Mouse (Mus musculus): ENCODE data around the gene Tgfbr3. TPM values are rescaled to one million over a fixed set of nuclear protein-coding genes. Genes with fewer than 3 reads are reported as not detected.

The Tgfbr3 gene
- polyA plus RNA-seq, 1 experiment, result not detected

DNA sequence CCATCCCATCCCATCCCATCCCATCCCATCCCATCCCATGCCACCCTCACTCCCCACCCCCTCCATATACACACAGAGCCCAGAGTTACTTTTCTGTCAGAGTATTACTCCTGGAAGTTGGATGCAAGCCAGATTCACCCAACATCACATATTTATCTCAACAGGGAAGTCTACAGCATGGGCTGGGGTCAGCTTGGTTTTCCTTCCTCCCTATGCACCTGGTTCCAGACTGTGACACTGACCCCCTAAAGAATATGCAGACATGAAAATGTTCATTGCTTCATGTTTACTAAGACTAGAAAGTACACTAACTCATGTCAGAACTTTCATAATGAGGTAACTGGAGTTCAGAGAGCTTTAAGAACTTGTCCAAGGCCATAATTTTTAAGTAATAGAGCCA is 142.0 kb downstream of the Tgfbr3 start:
- Histone ChIP-seq H3K4me1 (ENCODE audit: control insufficient read depth, insufficient read depth, low read length) (peaks cover 7% of the 10 kb centered on the region; the same call in 1 of the 2 replicates), H3K4me3 (ENCODE audit: insufficient read depth, low read depth, low read length) (no peak overlapping the region), H3K27ac (ENCODE audit: insufficient read depth, low read depth, low read length) (no peak overlapping the region)
- TF ChIP-seq POLR2A (IDR thresholded peaks at IDR 0.05; ENCODE audit: insufficient read depth, low read depth, low read length), result no peak

GRCm38 (mm10) chr5:107146111-107146616 is 143.3 kb downstream of the Tgfbr3 start:
- Histone ChIP-seq H3K4me1 (ENCODE audit: control insufficient read depth, insufficient read depth, low read length) (peaks cover 3% of the 10 kb centered on the region; the same call in 1 of the 2 replicates), H3K4me3 (ENCODE audit: insufficient read depth, low read depth, low read length) (no peak overlapping the region), H3K27ac (ENCODE audit: insufficient read depth, low read depth, low read length) (no peak overlapping the region)
- TF ChIP-seq POLR2A (IDR thresholded peaks at IDR 0.05; ENCODE audit: insufficient read depth, low read depth, low read length), result no peak
- TF ChIP-seq CTCF (IDR thresholded peaks at IDR 0.05; ENCODE audit: insufficient read depth, low read depth, low read length), result no peak
- WGBS, result 75% methylated on average over 11 of the region's 11 CpGs

DNA sequence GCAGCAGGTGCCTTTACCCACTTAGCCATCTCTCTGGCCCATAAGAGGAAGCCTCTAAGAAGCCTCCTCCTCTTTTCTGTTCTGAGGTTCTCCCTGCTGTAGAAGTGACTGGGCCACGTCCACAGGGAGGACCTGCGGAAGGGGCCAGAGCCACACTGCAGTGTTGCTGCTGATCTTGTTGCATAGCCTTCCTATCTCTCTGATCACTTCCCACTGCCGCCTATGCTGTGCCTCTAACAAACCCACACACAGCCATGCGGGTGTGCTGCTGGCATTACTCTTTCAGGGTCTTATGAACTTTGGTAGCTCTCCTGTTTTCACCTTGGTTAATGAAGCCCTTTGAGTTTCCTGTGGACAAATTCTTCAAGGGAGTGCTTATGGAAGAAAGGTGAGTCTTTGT is 144.3 kb downstream of the Tgfbr3 start:
- no peak overlapping the region for H3K27ac ChIP-seq (ENCODE audit: insufficient read depth, low read depth, low read length)
- peaks cover 2% of the 10 kb centered on the region; the same call in 1 of the 2 replicates for H3K4me1 ChIP-seq (ENCODE audit: control insufficient read depth, insufficient read depth, low read length)
- TF ChIP-seq CTCF (IDR thresholded peaks at IDR 0.05; ENCODE audit: insufficient read depth, low read depth, low read length) (no peak), POLR2A (IDR thresholded peaks at IDR 0.05; ENCODE audit: insufficient read depth, low read depth, low read length) (no peak)
- WGBS, result 95% methylated on average over 4 of the region's 4 CpGs
- no peak overlapping the region for H3K4me3 ChIP-seq (ENCODE audit: insufficient read depth, low read depth, low read length)

DNA sequence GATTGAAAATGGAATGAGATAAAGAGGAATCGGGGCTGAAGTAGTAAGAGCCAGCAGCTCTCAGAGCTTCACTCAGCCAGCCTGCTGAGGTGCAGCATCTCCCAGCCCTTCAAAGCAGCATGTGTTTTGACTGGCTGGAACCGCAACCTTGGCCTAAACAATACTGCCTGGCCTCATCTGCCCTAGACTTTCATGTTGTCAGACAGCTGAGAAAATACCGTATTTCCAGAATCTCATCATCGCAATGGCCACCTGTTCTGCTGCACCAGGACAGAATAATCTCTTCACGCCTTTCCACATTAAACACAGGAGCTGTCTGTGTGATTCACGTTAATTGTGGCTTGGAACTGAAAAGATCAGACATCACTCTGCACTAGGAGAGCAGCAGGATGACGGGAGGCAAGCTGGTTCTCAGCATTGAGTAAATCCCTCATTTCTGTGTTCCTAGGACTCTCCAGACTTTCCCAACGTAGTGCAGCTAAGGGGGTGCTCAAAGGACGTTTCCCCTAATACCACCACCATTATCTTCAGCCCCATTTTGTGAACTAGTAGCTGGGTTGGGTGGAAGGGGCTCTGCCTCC is 145.1 kb downstream of the Tgfbr3 start:
- Histone ChIP-seq H3K4me3 (ENCODE audit: insufficient read depth, low read depth, low read length) (no peak overlapping the region), H3K4me1 (ENCODE audit: control insufficient read depth, insufficient read depth, low read length) (peaks cover 2% of the 10 kb centered on the region; the same call in 1 of the 2 replicates), H3K27ac (ENCODE audit: insufficient read depth, low read depth, low read length) (no peak overlapping the region)
- no peak for TF ChIP-seq CTCF (IDR thresholded peaks at IDR 0.05; ENCODE audit: insufficient read depth, low read depth, low read length)
- TF ChIP-seq POLR2A (IDR thresholded peaks at IDR 0.05; ENCODE audit: insufficient read depth, low read depth, low read length), result no peak
- 65% methylated on average over 9 of the region's 9 CpGs for WGBS

DNA sequence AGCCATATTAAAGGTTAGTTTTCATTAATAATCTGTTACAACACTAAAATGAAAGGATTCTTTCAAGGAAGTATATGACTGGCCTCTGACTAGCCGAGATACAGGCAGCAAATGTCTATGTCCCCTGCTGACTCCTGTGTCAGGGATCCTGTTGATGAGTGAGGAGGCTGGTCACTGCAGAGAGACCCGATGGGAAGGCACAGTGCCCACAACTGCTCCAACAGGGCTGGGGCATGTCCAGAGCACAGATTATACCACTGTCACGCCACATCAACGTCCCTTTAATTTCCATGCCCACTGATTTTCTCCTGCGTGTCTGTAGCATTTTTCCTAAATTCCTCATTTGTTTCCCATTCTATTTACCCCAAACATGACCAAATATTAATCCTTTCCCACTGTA is 146.0 kb downstream of the Tgfbr3 start:
- Histone ChIP-seq H3K4me1 (ENCODE audit: control insufficient read depth, insufficient read depth, low read length) (peaks cover 2% of the 10 kb centered on the region; the same call in 1 of the 2 replicates), H3K4me3 (ENCODE audit: insufficient read depth, low read depth, low read length) (no peak overlapping the region), H3K27ac (ENCODE audit: insufficient read depth, low read depth, low read length) (no peak overlapping the region)
- WGBS, result 83% methylated on average over 5 of the region's 5 CpGs
- TF ChIP-seq CTCF (IDR thresholded peaks at IDR 0.05; ENCODE audit: insufficient read depth, low read depth, low read length) (no peak), POLR2A (IDR thresholded peaks at IDR 0.05; ENCODE audit: insufficient read depth, low read depth, low read length) (no peak)

DNA sequence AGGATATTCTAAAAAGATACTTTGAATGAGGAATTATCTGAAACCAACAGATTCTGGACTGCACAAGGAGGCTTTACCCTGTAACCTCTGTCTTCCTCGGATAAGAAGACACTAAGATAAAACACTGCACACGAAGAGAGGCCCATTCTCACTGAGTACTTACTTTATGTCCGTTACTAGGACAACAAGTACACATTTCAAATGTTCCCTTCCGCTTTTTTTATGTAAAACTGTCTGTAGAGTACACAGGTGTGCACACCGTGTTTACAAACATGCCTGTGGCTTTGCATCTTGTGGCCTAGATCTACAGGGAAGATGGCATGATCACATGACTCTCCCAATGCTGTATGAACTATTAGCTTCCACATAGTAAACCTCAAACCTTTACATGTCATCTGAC is 146.6 kb downstream of the Tgfbr3 start:
- Histone ChIP-seq H3K4me1 (ENCODE audit: control insufficient read depth, insufficient read depth, low read length) (no peaks in the 10 kb centered on the region), H3K4me3 (ENCODE audit: insufficient read depth, low read depth, low read length) (no peak overlapping the region), H3K27ac (ENCODE audit: insufficient read depth, low read depth, low read length) (no peak overlapping the region)
- TF ChIP-seq CTCF (IDR thresholded peaks at IDR 0.05; ENCODE audit: insufficient read depth, low read depth, low read length) (no peak), POLR2A (IDR thresholded peaks at IDR 0.05; ENCODE audit: insufficient read depth, low read depth, low read length) (no peak)
- WGBS, result 96% methylated on average over 5 of the region's 5 CpGs

DNA sequence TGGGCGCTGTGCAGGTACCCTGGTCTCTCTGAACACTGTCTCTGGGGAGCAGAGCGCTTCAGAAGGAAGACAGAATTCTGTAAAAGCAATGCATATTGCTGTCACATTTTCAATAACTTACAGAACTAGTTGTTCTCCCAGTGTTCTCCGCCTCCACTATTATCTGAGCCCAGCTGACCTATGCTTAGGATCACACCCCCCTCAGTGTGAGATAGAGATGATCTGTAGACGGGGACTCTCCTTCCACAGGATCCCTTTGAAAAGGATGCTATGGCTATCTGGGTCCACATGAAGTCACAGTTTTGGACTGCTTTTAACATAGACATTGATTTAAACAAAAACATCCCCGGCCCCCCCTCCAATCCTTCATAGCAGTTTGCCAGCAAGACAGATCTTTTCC is 148.1 kb downstream of the Tgfbr3 start:
- no peak overlapping the region for H3K4me3 ChIP-seq (ENCODE audit: insufficient read depth, low read depth, low read length)
- no peaks in the 10 kb centered on the region for H3K4me1 ChIP-seq (ENCODE audit: control insufficient read depth, insufficient read depth, low read length)
- WGBS, result 94% methylated on average over 5 of the region's 5 CpGs
- no peak overlapping the region for H3K27ac ChIP-seq (ENCODE audit: insufficient read depth, low read depth, low read length)
- TF ChIP-seq POLR2A (IDR thresholded peaks at IDR 0.05; ENCODE audit: insufficient read depth, low read depth, low read length) (no peak), CTCF (IDR thresholded peaks at IDR 0.05; ENCODE audit: insufficient read depth, low read depth, low read length) (no peak)

GRCm38 (mm10) chr5:107139800-107140651 is 149.4 kb downstream of the Tgfbr3 start:
- TF ChIP-seq CTCF (IDR thresholded peaks at IDR 0.05; ENCODE audit: insufficient read depth, low read depth, low read length) (no peak), POLR2A (IDR thresholded peaks at IDR 0.05; ENCODE audit: insufficient read depth, low read depth, low read length) (no peak)
- no peaks in the 10 kb centered on the region for H3K4me1 ChIP-seq (ENCODE audit: control insufficient read depth, insufficient read depth, low read length)
- WGBS, result 83% methylated on average over 11 of the region's 11 CpGs
- no peak overlapping the region for H3K4me3 ChIP-seq (ENCODE audit: insufficient read depth, low read depth, low read length)
- H3K27ac ChIP-seq (ENCODE audit: insufficient read depth, low read depth, low read length), result no peak overlapping the region

- no peaks in the 10 kb centered on the region for H3K4me1 ChIP-seq (ENCODE audit: control insufficient read depth, insufficient read depth, low read length)
- H3K4me3 ChIP-seq (ENCODE audit: insufficient read depth, low read depth, low read length), result no peak overlapping the region
- WGBS, result 98% methylated on average over 2 of the region's 2 CpGs
- H3K27ac ChIP-seq (ENCODE audit: insufficient read depth, low read depth, low read length), result no peak overlapping the region
- TF ChIP-seq CTCF (IDR thresholded peaks at IDR 0.05; ENCODE audit: insufficient read depth, low read depth, low read length), result no peak
- no peak for TF ChIP-seq POLR2A (IDR thresholded peaks at IDR 0.05; ENCODE audit: insufficient read depth, low read depth, low read length)
Measured at GRCm38 (mm10) chr5:107133336-107133735, 156.1 kb downstream of the Tgfbr3 start.

Data from olfactory bulb, adult 2 months (tissue).